Mouse (Mus musculus): ENCODE data around the gene Nrcam.

DNA sequence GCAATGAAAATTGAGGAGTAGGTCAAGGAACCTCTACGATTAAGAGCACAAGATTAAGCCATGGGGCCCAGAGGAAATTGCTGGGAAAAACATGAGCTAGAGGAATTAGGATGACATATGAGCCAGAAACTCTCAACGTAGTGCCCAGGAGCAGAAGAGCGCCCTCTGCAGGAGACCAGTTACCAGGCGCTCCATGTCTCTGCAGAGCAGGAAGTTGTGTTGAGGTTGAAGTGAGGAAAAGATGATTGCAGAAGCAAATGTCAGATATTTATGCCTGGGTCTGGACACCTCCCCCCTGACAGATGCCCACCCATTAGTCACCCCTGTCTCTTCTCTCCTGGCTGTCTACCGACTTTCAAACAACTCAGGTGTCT, 274.3 kb downstream of the Nrcam start:
- TF ChIP-seq CTCF (conservative IDR thresholded peaks at IDR 0.05; ENCODE audit: low read length) = peak; percentile 36; the same call in 1 of the 2 replicates
- no peak for TF ChIP-seq POU5F1 (IDR thresholded peaks at IDR 0.05; ENCODE audit: borderline replicate concordance, low read length)
- TF ChIP-seq NANOG (IDR thresholded peaks at IDR 0.05; ENCODE audit: borderline replicate concordance, low read length) = no peak
